Mouse (Mus musculus): Measurements from ENCODE around the gene Calu.

Calu gene

GRCm38 (mm10) chr6:29415446-29415845 lies 67.6 kb downstream of the Calu start:
- no peak for DNase-seq (ENCODE audit: extremely low spot score, low read depth, low spot score)

GRCm38 (mm10) chr6:29420596-29420995 lies 72.7 kb downstream of the Calu start:
- DNase-seq (ENCODE audit: extremely low spot score, low read depth, low spot score) = no peak

- DNase-seq (ENCODE audit: extremely low spot score, low read depth, low spot score) = no peak
Observed at GRCm38 (mm10) chr6:29425118-29425517, 77.2 kb downstream of the Calu start.

- DNase-seq (ENCODE audit: extremely low spot score, low read depth, low spot score) = no peak
Observed at GRCm38 (mm10) chr6:29426331-29426730, 78.5 kb downstream of the Calu start.
